Mouse (Mus musculus) heart, embryonic 14.5 days (tissue): ENCODE results near the gene Zbtb25. TPM values are rescaled to one million over a fixed set of nuclear protein-coding genes. Genes with fewer than 3 reads are reported as not detected.

Experiments
- ATAC-seq: fragments of 200-750 bp; cut with Nextera tagmentation; 2 replicates; pipeline ENCODE4 v1.8.0; 2017; ENCODE audit warnings: low read depth, moderate TSS enrichment; ENCODE audit not compliant: insufficient number of reproducible peaks, insufficient read depth, low FRiP score
- H3K27ac ChIP-seq, 2 experiments: fragments of 200-500 bp in 1 of 2; fragments of 300-500 bp in 1 of 2; sonication (generic) in 1 of 2; replicated peaks in 1 of 2; 2 replicates each; pipeline ENCODE4 v1.5.1; 2012 to 2014; ENCODE audit warnings: low read depth in 2 of 2, low read length in 2 of 2, control low read depth in 1 of 2, mild to moderate bottlenecking in 1 of 2, mixed read lengths in 1 of 2; ENCODE audit not compliant: control insufficient read depth in 1 of 2, insufficient read depth in 1 of 2
- H3K27me3 ChIP-seq: fragments of 300-500 bp; sonication (generic); 2 replicates; pipeline ENCODE4 v1.6.1; 2014; ENCODE audit warnings: mild to moderate bottlenecking, low read length, control low read depth; ENCODE audit not compliant: control insufficient read depth, insufficient read depth
- H3K36me3 ChIP-seq: fragments of 300-500 bp; sonication (generic); 2 replicates; pipeline ENCODE4 v1.6.1; 2014; ENCODE audit warnings: mild to moderate bottlenecking, control low read depth, low read length, mixed read lengths; ENCODE audit not compliant: control insufficient read depth, insufficient read depth
- H3K4me1 ChIP-seq, 2 experiments: fragments of 200-500 bp in 1 of 2; fragments of 300-500 bp in 1 of 2; sonication (generic) in 1 of 2; 2 replicates each; pipeline ENCODE4 v1.6.1; 2012 to 2014; ENCODE audit warnings: low read length in 2 of 2, control low read depth in 1 of 2, mixed read lengths in 1 of 2; ENCODE audit not compliant: control insufficient read depth in 2 of 2, insufficient read depth in 2 of 2
- H3K4me2 ChIP-seq: fragments of 300-500 bp; sonication (generic); 2 replicates; pipeline ENCODE4 v1.6.1; 2014; ENCODE audit warnings: mild to moderate bottlenecking, low read length
- H3K4me3 ChIP-seq, 2 experiments: fragments of 200-500 bp in 1 of 2; fragments of 300-500 bp in 1 of 2; sonication (generic) in 1 of 2; 2 replicates each; pipeline ENCODE4 v1.5.1; 2012 to 2014; ENCODE audit warnings: low read length in 2 of 2, mild to moderate bottlenecking in 2 of 2, control low read depth in 1 of 2, low read depth in 1 of 2, moderate library complexity in 1 of 2; ENCODE audit not compliant: control insufficient read depth in 1 of 2, insufficient read depth in 1 of 2
- H3K9ac ChIP-seq: fragments of 300-500 bp; sonication (generic); 2 replicates; pipeline ENCODE4 v1.6.1; 2014; ENCODE audit warnings: mild to moderate bottlenecking, low read length
- H3K9me3 ChIP-seq: fragments of 300-500 bp; sonication (generic); 2 replicates; pipeline ENCODE4 v1.6.1; 2016; ENCODE audit warnings: low read length, control low read depth; ENCODE audit not compliant: control insufficient read depth
- WGBS: fragments of 180-500 bp; shearing (Covaris S2); extraction: QIAGEN DNeasy Blood & Tissue Kit; methylation state at CpG from one replicate; pipeline ENCODE4 v1.1.7; 2014; 5-methylcytosine and 5-hydroxymethylcytosine counted together
- polyA plus RNA-seq: library from polyadenylated mRNA; unstranded; fragments of >200 nt; fragmentation: Nextera tagmentation; extraction: Ambion mirVana; gene quantifications from 2 replicates; pipeline ENCODE4 v1.2.1, GENCODE M21; 2014

Gene Zbtb25
- polyA plus RNA-seq, 1 experiment from 2014 or later, result 12.1 TPM

GRCm38 (mm10) chr12:76391595-76392271 is 22.3 kb upstream of the Zbtb25 start:
- no peak overlapping the region for H3K9ac ChIP-seq
- no peak overlapping the region for H3K27ac ChIP-seq
- H3K4me1 ChIP-seq, result no peaks in the 10 kb centered on the region
- no peak for ATAC-seq
- H3K4me2 ChIP-seq, result no peak overlapping the region
- H3K4me3 ChIP-seq, result no peak overlapping the region
- H3K36me3 ChIP-seq, result peaks cover 32% of the 10 kb centered on the region
- 68% methylated on average over 3 of the region's 3 CpGs for WGBS
- H3K27me3 ChIP-seq, result no peaks in the 10 kb centered on the region
- no peaks in the 10 kb centered on the region for H3K9me3 ChIP-seq

DNA sequence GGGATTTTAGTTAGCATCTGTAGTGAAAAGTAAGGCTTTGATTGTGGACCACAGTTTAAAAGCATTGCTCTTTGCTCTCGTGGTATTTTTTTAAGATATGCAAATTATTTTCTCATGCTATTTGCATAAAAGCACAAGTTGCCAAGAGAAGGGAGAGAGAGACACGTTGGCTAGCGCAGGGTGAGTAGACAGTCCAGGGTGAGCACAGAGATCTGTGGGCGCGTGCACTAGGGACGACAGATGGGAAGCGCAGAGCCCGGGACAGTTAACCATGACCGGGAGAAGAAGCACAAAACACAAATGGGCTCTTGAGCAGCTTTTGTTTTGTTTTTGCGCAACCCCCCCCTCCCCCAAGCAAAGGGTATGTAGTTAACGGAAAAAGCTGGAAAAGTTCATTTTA is 19.4 kb upstream of the Zbtb25 start:
- Histone ChIP-seq H3K36me3 (peaks cover 46% of the 10 kb centered on the region), H3K9me3 (no peaks in the 10 kb centered on the region), H3K4me2 (no peak overlapping the region), H3K9ac (no peak overlapping the region), H3K4me1 (no peaks in the 10 kb centered on the region), H3K27me3 (no peaks in the 10 kb centered on the region), H3K27ac (no peak overlapping the region), H3K4me3 (no peak overlapping the region)
- no peak for ATAC-seq
- WGBS, result 92% methylated on average over 11 of the region's 11 CpGs

- Histone ChIP-seq H3K36me3 (peaks cover 45% of the 10 kb centered on the region), H3K4me1 (peaks cover 0 to under 1% of the 10 kb centered on the region in 2 experiments; a peak in 2 of 4 replicates), H3K4me3 (no peak overlapping the region), H3K27ac (no peak overlapping the region), H3K9me3 (no peaks in the 10 kb centered on the region), H3K4me2 (no peak overlapping the region), H3K27me3 (no peaks in the 10 kb centered on the region), H3K9ac (no peak overlapping the region)
- ATAC-seq, result no peak
- 83% methylated on average over 8 of the region's 8 CpGs for WGBS
Measured at GRCm38 (mm10) chr12:76385342-76385741, 15.9 kb upstream of the Zbtb25 start.

- H3K36me3 ChIP-seq, result peaks cover 4% of the 10 kb centered on the region
- WGBS, result 49% methylated on average over 7 of the region's 7 CpGs
- no peak overlapping the region for H3K9ac ChIP-seq
- H3K27ac ChIP-seq, result peak overlapping the region in 1 of 2 experiments; percentile 20; a peak in 2 of 4 replicates
- H3K27me3 ChIP-seq, result no peaks in the 10 kb centered on the region
- H3K4me1 ChIP-seq, result peaks cover 17 to 33% of the 10 kb centered on the region in 2 experiments
- H3K4me3 ChIP-seq, result no peak overlapping the region
- no peaks in the 10 kb centered on the region for H3K9me3 ChIP-seq
- no peak overlapping the region for H3K4me2 ChIP-seq
- no peak for ATAC-seq
Measured at GRCm38 (mm10) chr12:76380151-76380550, 10.7 kb upstream of the Zbtb25 start.

GRCm38 (mm10) chr12:76378556-76378955 is 9.2 kb upstream of the Zbtb25 start:
- H3K4me1 ChIP-seq, result peaks cover 20 to 47% of the 10 kb centered on the region in 2 experiments
- H3K27me3 ChIP-seq, result no peaks in the 10 kb centered on the region
- no peak for ATAC-seq
- H3K9ac ChIP-seq, result no peak overlapping the region
- no peaks in the 10 kb centered on the region for H3K9me3 ChIP-seq
- 0 out of 2 replicates have a peak, but pooled peaks cover 1% of the 10 kb centered on the region for H3K36me3 ChIP-seq
- H3K4me2 ChIP-seq, result no peak overlapping the region; the same call in 1 of the 2 replicates
- peak overlapping the region; percentile 75 to 77 for H3K27ac ChIP-seq
- no peak overlapping the region for H3K4me3 ChIP-seq
- WGBS, result 59% methylated on average over 5 of the region's 5 CpGs

DNA sequence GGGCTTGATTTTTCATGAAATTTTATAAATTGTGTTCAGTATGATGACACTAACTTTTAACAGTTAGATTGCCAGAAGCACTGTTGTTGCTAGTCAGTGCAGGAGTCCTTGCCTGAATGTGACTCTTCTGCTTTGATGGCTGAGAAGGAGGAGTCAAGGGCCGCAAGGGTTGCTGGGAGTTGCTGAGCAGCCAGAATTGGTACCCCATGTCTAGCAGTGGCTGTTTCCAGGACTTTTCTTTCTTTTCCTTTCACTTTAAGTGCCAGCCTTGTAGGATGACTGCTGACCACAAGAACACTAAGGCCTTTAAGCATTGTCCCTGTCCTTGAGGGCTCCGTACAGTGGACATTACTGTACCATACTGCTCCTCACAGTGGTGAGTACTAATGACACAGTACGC is 8.3 kb upstream of the Zbtb25 start:
- H3K9ac ChIP-seq, result no peak overlapping the region
- H3K9me3 ChIP-seq, result no peaks in the 10 kb centered on the region
- H3K27ac ChIP-seq, result peak overlapping the region; percentile 51 to 65; a peak in 3 of 4 replicates
- H3K4me2 ChIP-seq, result no peak overlapping the region
- no peak overlapping the region for H3K4me3 ChIP-seq
- WGBS, result 88% methylated on average over 3 of the region's 3 CpGs
- no peak for ATAC-seq
- H3K4me1 ChIP-seq, result peaks cover 22 to 52% of the 10 kb centered on the region in 2 experiments
- no peaks in the 10 kb centered on the region for H3K36me3 ChIP-seq
- H3K27me3 ChIP-seq, result no peaks in the 10 kb centered on the region

GRCm38 (mm10) chr12:76377059-76377458 is 7.7 kb upstream of the Zbtb25 start:
- H3K9me3 ChIP-seq, result no peaks in the 10 kb centered on the region
- H3K4me1 ChIP-seq, result peaks cover 25 to 58% of the 10 kb centered on the region in 2 experiments
- no peak overlapping the region for H3K9ac ChIP-seq
- H3K4me2 ChIP-seq, result no peak overlapping the region
- no peak for ATAC-seq
- peak overlapping the region in 1 of 2 experiments; percentile 45; a peak in 1 of 4 replicates for H3K27ac ChIP-seq
- H3K36me3 ChIP-seq, result no peaks in the 10 kb centered on the region
- H3K4me3 ChIP-seq, result no peak overlapping the region
- no peaks in the 10 kb centered on the region for H3K27me3 ChIP-seq
- 91% methylated on average over 6 of the region's 6 CpGs for WGBS

GRCm38 (mm10) chr12:76376649-76377048 is 7.2 kb upstream of the Zbtb25 start:
- H3K36me3 ChIP-seq, result no peaks in the 10 kb centered on the region
- WGBS, result 46% methylated on average over 7 of the region's 7 CpGs
- H3K9me3 ChIP-seq, result no peaks in the 10 kb centered on the region
- H3K27me3 ChIP-seq, result no peaks in the 10 kb centered on the region
- peak overlapping the region in 1 of 2 experiments; percentile 45; a peak in 1 of 4 replicates for H3K27ac ChIP-seq
- no peak for ATAC-seq
- H3K4me3 ChIP-seq, result no peak overlapping the region
- peaks cover 26 to 62% of the 10 kb centered on the region in 2 experiments for H3K4me1 ChIP-seq
- H3K4me2 ChIP-seq, result no peak overlapping the region
- no peak overlapping the region for H3K9ac ChIP-seq
